Mouse (Mus musculus) frontal cortex, postnatal 36 days (tissue): ENCODE data around the gene Pcsk7.

Source experiments
- DNase-seq, 2 experiments: peaks; one replicate each; pipeline ENCODE4 v3.0.0; 2022; ENCODE audit warnings: low spot score in 2 of 2

Pcsk7 gene

DNA sequence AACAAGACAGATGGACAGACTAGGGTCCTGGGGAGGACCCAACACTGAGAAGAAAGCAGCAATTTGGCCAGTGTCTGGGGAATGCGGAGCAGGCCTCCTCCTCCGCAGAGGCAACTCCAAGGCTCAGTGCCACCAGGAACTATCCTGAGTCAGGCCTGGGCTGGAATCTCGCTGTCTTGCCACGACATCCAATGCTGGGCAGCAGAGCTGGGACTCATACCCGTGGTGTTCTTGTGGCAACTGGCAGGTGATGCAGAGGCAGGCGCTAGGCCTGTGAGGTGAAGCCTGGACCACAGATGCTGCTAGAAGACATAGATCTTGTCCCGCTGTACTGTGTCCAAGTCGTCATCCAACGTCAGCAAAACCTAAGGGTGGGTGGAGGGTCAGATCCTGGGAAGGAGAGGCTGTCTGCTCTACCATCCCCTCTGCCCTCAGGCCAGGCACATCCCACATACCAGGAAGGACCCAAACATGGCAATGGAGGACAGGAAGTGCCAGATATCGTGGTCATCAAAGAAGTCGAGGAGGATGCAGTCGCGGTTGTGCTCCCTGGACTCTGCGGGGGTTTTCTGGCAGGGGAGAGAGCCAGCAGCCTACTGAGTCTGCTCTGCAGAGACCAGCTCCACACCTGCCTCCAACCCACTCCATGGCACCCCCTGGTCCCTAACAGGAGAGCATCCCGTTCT, 32.8 kb downstream of the Pcsk7 start:
- no peak for DNase-seq

GRCm38 (mm10) chr9:45939794-45940193, 33.5 kb downstream of the Pcsk7 start:
- no peak for DNase-seq

GRCm38 (mm10) chr9:45941329-45941888, 35.1 kb downstream of the Pcsk7 start:
- DNase-seq = no peak

DNA sequence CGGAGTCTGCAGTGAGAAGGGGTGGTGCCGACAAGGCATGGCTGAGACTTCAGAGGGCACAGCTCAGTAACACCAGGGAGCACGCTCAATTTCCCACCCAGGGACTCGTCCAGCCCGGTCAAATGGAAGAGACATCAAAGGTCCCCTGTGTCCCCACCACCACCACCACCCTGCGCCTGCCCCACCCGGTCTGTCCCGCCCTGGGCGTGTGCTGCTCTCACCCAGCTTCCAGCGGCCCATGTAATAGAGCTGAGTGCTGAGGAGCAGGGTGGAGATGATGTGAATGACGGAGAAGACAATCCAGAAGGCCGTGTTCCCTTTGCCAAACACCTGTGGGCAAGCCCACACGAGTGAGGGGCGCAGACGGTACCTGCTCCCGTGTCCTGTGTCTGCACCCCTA, 36.2 kb downstream of the Pcsk7 start:
- DNase-seq = no peak

DNA sequence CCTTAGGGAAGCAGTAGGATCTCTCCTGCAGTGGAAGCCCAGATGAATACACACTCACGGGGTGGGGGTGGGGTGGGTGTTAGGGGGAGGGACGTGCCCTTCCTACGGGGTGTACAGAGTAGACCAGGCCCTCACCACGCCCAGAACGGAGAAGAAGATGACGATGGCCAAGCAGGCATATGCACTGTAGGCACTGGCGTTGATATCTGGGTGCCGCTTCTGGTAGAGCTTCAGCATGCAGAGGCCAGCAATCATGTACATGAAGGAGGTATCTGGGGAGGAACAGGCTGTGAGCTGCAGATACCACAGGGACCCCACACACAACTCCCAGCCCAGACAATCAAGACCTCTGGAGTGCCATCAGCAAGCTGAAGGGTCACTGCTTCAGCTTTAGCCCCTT, 36.6 kb downstream of the Pcsk7 start:
- no peak for DNase-seq

DNA sequence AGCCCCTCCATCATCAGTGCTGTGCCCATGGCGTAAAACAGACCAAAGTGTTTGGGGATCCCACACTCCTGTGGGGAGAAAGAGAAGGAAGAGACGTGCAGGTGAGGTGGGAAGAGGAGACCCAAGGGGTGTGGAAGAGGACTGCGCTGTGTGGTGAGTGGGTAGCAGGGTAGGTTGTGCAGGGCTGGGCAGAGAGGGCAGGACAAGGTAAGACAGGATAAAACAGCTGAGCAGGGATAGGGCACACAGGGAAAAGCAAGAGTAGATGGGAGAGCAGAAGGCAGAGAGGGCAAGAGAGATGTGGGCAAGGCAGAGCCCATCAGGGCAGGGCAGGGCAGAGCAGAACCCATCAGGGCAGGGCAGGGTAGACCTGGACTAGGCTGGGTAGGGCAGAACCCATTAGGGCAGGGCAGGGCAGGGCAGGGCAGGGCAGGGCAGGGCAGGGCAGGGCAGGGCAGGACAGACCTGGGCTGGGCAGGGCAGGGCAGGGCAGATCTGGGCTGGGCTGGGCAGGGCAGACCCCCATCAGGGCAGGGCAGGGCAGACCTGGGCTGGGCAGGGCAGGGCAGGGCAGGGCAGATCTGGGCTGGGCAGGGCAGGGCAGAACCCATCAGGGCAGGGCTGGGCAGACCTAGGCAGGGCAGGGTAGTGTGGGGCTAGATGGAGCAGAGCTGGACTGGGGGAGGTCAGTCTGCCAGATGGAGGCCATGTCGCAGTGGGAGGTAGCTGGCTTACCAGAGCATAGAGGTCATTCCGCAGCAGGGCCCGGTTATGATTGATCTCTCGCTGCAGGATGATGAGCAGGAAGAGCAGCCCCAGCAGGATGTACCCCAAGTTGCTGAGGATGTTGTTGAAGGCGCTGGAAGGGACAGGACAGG, 37.6 kb downstream of the Pcsk7 start:
- DNase-seq = no peak

DNA sequence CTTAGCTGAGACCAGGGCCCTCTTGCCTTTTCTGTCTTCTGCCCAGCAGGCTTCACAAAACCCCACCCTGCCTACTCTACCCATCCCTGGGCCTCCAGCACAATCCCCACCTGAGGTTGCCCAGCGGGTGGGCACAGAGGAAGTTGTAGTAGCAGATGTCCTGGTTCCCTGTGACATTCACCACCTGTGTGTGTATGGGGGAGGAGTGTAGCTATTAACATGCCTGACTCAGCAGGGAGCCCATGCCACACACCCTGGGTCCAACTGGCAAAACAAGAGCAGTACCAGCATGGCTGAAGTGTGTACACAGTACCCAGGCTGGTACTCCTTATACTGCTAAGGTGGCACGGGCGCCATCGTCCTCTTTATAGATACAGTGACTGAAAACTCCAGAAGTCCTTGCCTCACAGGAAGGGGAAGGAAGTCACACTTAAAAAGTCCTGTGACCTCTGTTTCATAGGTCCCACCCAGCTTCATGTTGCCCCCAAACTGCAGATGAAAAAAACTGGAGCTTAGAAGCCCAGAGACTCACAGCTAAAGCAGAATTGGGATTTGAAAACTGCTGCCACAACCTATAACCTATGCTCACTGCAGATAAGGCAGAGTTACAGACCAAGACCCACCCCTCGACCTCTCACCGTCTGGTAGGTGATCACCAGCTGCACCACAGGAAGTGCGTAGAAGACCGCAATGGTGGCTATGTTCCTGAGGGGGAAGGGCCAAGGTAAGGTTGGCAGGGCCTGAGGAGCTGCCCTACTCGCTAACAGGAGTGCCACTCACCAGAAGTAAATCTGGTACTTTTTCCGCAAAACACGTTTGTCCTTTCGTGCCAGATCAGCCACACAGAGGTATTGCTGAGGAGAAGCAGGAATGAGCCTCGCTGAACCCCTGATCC, 38.5 kb downstream of the Pcsk7 start:
- no peak for DNase-seq

DNA sequence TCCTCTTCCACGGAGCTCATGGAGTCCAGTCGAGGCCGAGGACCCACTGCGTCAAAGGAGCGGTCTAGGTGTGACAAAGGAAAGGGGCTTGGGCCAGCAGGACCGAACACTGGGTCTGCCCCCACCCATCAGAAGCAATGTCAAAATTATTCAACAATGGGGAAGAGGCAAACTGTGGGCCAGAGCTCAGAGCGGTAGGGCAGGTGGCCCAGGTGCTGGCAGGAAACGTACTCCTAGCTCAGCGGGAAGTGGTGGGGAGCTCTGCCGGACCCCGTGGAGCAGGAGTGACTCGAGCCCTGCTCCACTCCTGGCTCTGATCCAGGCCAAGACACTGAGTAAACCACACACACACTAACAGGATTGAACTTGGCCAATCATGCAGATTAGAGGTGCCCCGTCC, 39.4 kb downstream of the Pcsk7 start:
- DNase-seq = no peak

DNA sequence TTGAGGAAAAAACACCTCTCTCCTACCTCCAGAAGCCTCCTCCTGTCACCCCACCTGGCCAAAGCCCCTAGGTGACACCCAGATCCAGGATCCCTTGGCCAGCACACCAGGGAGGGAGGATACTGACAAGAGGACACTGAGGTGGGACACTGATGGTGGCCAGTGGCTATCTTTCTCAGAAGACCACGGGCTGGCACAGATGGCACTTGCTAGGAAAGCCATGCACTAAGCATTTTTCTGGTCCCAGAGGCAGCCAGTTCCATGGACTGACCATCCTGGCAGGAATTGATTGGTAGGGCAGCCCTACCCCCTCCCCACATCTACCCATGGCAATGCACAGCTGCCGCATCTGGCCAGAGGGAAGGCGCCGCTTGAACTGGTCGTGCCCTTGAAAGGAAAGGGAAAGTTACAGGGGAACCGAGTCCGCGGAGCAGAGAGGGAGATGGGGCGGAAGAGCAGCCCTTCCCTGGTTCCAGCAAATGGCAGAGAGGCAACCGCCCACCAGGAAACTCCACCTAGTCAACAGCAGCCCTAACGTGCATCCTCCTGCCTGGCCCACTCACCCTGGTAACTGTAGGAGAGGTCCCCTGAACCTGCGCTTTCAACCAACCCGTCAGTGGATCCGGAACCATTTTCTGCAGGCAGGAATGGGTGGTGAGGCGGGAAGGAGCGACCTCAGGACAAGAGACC, 40.0 kb downstream of the Pcsk7 start:
- no peak for DNase-seq

GRCm38 (mm10) chr9:45946872-45947183, 40.5 kb downstream of the Pcsk7 start:
- no peak for DNase-seq

DNA sequence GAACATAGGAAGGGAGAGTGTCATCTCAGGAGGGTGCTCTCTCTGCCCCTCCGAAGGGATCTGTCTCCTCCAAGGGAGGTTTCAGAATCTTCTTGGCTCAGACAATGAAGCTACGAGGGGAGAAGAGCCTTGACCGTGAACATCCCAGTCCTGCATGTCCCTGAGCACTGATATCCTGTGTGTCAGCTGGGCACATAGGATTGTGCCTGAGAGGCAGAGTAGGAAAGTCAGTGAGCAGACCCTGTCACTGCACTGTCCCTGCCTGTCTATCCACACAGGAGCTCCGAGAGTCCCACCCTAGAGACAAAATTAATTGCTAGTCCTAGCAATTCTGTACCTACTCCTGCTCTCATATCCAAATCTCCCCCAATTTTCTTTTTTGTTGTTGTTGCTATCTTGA, 45.8 kb downstream of the Pcsk7 start:
- DNase-seq = no peak

- no peak for DNase-seq
These were observed 46.6 kb downstream of the Pcsk7 start for GRCm38 (mm10) chr9:45952890-45953289.

- no peak for DNase-seq
These were observed 47.4 kb downstream of the Pcsk7 start for GRCm38 (mm10) chr9:45953511-45954293.

GRCm38 (mm10) chr9:45954294-45955106, 48.2 kb downstream of the Pcsk7 start:
- DNase-seq = peak; percentile 46 to 49

- DNase-seq = peak; percentile 90 to 93
These were observed 49.0 kb downstream of the Pcsk7 start, which contains the start of gene Sidt2 for GRCm38 (mm10) chr9:45955107-45955963. Sidt2 (minus strand) TSS chr9:45955258.

- DNase-seq = no peak
These were observed 51.9 kb downstream of the Pcsk7 start for GRCm38 (mm10) chr9:45958023-45958670.

GRCm38 (mm10) chr9:45958851-45959250, 52.6 kb downstream of the Pcsk7 start:
- no peak for DNase-seq

DNA sequence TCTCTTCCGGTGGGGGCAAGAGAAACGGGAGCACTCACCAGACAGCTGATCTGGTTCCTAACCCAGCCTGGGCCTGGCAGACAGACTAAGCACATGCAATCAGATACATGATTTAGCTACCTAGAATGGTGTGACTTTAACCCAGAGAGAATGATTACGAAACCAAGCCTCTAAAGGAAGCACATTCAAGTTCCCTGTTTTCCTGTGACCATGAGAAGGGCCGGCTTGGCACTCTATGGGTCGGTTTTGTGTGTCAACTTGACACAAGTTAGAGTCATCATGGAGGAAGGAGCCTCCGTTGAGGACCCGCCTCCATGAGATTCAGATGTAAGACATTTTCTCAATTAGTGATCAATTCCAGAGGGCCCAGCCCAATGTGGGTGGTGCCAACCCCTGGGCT, 53.4 kb downstream of the Pcsk7 start:
- no peak for DNase-seq
